Mouse (Mus musculus): ENCODE data around the gene Ttl.

Ttl gene

DNA sequence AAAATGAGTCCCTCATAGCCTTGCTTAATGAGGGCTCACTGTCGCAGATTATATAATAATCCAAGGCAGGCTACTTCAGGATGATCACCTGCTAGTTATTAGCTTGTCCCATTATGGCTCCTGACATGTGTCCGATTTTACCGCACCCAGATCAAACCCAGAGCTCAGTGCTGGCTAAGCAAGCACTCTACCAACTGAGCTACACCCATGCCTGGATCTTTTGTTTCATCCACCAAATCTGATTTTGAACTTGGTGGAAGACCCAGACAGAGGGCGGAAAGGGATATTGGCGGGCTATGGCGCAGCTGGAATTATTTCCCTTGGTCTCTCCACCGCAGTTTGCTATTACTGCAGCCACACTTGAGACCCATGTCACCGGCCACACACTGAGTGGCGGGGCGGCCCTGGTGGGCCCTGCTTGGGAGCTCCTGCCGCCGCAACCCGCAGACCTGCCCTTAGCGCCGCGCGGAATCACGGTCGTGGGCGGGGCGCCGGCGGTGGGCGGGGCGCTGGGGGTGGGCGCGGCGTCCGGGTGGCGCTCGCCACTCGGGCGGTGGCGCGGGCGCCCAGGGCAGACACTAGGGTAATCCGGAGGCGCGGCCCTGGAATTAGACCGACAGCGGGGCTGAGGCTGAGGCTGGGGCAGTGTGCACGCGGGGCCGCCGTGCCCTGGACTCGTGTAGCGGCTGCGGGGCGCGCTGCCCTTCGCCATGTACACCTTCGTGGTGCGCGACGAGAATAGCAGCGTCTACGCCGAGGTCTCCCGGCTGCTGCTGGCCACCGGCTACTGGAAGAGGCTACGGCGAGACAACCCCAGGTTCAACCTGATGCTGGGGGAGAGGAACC, at the start of gene Ttl:
Gene Ttl (plus strand): TSS at position 506 of the 846 bp plus-strand sequence.
- DNase-seq = peak; percentile 80 to 90

DNA sequence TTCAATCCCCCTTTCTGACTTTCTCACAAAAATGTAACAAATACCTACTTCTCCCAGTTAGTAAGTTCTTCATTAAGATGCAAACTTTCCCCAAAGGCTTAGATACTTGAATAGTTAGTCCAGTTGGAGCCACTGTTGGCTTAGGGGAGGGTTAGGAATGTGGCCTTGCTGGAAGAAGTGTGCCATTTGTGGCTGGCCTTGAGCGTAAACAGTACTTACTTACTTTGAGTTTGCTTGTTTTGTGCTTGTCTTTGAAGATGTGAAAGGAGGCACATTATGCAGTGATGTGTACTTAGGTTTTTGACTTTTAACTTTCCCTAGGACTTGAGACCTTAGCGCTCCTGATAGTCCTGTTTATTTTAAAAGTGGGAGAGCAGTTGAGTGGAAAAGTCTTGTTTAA, 45.6 kb upstream of the Ttl start:
- DNase-seq = no peak

DNA sequence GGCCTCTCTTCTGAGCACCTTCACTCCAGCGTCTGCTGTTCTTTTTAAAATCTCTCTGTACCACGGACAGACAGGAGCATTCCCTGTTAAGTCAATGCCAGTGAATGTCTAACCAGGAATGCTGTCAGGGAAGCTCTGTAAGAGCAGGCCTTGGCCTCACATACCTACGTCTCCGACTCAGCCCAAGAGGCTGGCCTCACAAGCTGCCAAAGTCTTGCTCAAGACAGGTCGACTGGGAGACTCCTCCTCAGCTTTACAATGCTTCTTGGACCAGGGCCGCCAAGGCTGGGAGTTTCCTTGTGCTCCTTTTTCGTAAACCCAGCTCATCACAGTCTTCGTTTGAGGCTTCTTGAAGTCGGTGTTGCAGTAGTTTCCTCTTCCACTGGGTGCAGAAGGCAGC, 40.9 kb upstream of the Ttl start:
- DNase-seq = no peak

DNA sequence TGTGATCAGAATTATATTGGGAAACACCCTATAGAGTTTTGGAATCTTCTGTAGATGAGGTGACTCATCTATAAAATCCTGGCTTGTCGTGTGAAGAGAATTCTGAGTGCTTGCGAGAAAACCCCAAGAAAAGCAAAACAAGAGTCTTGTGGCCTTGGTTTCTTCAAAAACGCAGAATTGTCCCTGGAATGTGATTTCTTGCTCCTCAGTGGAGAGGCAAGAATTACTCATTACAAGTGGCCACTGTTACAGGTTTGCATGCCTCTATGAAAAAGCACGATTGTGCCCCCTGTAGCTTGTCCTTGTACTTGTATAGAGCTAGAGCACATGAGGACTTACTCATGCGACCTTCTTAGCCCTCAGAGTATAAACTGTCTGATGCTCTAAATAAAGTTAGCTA, 30.4 kb upstream of the Ttl start:
- DNase-seq = no peak

DNA sequence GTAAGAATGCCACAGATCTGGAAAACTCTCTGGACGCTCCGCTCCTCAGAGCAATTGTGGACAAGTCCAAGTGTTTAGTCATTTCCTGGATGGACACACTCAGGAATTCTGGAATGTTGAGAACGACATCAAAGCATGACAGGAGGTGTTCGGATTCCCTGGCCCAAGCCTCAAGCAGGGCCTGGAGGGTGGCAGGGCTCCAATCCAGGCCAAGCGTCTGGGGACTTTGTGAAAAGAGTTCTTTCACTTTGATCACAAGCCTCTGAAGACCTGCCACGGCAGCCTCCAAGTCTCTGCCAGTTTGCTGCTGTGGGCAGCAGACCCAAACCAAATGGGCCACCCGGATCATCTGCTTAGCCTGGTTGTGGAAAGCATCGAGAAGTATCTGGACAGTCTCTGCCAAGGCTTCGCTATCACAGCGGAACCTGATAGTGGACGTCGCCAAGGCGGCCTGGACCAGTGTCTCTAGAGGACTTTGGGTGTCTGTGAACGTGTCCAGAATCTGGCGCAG, 27.3 kb upstream of the Ttl start:
- no peak for DNase-seq

DNA sequence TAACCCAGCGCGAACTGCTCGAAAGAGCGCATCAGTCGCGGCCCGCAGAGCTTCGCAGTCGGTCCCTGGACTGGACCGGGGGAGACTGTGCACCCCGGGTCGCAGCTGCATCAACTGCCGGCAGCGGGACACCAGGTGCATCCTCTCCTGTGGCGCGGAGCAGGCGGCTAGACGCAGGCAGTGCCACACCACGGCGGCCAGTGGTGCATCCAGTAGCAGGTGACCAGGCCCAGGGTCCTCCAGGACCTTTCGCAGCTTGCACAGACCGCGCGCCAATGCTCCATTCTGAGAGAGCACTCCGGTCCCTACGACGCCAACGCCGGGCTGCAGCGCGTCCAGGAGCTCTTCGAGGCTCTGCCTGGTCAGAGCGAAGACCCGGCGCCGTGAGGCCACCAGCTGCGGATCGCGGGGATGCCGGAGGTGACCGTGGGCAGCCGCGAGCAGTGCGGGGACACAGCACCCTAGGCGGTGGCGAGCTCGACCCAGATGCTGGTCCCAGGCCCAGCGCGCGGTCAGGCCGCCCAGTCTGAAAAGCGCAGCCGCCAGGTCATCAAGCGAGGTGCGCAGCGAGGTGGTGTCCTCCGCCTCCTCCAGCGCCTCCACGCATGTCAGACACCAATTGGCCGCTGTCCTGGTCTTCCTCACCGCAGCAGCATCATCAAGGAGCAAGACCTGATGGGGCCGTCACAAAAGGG, 26.7 kb upstream of the Ttl start:
- peak in 1 of 2 experiments; percentile 33 for DNase-seq

DNA sequence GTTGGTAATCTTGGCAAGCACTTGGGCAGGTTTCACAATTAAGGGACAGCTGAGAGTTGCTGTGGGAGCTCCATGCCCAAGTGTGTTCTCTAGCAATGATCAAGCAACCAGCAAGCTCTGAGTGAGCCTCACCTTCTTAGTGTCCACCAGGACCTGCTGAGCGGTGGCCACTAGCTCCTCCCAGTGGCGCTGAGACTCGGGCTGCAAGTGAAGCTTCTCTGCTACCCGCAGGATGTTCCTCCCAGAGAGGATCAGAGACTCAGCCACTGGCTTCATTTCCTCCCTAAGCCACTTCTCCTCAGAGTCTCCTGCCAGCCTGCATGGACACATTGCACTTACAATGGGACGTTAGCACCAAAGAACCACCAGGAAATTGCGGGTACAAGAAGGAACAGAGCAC, 25.2 kb upstream of the Ttl start:
- DNase-seq = peak; percentile 17 to 46

DNA sequence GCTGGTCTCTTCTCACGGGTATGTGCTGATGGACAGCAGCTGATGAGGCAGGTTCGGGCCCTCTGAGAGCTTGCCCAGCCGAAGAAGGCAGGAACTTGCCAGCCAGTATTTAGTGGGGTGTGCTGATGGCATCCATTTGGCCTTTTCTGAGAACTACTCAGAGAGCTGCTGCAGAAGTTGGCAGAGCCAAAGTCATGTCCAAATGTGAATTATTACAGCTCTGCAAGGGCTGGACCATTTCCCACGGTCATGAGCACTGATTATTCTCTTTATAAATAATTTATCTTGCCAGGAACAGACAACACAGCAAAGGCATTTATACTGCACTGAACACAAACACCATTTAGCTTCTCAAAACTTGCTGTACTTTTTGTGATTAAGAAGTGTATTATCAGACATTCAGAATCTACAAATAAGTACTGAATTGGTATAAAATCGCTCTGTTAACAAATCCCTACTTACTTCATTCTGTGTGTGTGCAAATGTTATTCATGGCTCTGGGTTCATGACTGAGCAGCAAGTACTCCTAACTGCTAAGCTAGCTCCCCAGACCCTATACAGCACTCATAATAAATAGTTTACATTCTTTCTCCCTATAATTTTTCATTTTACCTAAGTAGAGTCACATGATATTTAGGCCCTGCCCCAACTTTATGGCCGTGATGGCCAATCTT, 19.4 kb upstream of the Ttl start:
- DNase-seq = no peak

DNA sequence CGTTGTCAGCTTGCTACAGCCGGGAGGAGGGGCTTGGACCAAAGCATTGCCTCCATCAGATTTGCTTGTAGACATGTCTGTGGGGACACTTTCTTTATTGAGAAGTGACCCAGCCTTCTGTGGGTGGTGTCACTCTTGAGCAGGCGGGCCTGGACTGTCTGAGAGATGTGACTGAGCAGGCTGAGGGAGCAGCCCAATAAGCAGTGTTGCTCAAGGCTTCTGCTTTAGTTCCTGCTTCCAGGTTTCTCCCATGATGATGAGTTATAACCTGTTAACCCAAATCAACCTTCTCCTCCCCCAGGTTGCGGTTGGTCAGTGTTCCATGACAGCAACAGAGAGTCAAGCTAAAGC, 18.9 kb upstream of the Ttl start:
- no peak for DNase-seq

DNA sequence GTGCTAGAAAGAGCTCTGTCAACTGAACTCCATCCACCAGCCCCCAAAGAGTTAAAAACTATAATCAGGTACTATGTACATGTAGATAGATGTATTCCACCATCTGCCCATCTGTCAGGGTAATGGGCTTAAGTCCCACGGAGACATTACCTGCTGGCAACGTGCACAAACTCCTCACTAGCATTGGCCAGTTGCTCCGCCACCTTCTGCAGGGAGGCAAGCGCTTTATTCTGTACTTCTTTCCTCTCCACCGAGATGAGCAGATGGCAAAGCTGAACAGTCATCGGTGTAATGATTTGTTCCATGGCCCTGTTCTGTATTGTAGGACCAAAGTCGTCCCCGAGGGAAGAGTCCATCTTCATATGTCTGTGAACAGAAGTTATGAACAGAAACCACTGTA, 17.9 kb upstream of the Ttl start, which contains the start of gene Vinac1:
Gene Vinac1 (minus strand): TSS at position 362 of the 400 bp plus-strand sequence.
- no peak for DNase-seq

DNA sequence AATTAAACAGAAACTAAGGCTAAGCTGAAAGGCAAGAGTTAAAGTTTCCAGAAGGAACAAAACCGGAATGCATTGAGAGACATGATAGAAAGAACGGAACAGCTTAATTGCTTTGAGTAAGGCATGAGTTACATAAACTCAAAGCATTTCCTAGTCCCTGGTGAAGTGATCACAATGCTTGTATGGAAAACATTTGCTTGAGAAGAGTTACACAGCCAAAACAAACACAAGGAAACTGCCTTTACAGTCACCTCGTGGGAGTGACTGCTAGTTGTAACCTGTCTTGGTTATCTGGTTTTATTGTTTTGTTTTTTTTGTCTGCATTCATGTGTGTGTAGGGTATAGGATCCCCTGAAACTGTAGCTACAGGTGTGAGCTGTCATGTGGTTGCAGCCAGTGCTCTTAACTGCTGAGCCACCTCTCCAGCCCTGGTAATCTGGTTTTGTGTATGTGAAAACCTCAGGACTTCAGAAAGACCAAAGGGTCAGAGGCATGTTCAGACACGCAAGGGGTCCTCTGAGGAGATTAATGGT, 13.2 kb upstream of the Ttl start:
- DNase-seq = no peak

DNA sequence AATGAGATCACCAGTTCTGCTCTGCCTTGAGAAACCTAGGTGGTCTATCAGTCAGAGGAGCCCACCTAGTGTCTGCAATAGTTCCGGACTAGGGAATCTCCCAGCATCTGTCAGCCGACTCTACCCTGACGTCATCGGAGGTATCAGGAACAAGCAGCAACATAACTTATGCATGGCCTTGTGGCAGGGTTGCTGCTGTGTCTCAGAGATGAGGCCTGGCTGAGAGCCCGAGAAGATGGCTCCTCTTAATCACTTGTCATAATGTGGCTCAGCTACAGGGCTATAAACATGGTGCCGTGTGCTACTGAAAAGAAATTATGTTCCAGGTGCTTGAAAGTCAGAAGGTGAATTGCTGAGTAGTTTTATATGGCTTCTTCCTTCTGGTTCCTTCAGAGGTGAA, 10.0 kb upstream of the Ttl start:
- DNase-seq = no peak

DNA sequence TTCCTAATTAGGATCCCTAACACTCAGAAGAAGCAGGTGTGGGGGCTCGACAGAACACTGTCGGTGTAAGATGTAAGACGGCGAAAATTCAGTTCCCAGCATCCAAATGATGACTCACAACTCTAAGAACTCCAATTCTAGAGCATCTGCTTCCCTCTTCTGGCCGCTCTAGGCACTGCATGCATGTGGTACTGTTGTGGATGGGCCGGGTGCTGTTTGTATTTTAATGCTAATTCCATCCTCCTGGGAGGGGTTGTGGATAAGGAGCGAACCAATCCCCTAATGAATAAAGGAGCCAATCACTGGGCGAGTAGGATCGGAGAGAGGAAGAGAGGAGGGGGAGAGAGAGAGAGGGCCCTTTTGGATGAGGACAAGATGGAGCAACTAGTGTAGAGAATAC, 9.1 kb upstream of the Ttl start:
- DNase-seq = peak in 1 of 2 experiments; percentile 45

DNA sequence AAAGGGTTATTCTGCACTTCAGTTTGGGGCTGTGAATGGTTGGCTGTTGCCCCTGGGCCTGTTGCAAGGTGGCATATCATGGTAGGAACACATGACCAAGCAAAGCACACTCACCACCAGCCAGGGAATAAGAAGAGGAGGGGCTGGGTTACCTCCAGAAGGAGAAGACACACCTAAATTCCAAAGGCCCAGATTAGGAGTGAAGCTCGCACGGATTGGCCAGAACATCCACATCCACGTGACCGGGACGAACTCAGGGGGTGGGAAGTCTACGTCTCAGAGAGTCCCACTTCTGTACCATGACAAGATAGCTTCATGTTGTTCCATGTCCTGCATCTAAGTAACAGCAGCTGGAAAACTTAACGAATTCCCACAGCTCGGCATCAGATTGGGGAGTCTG, 8.5 kb upstream of the Ttl start:
- DNase-seq = no peak

DNA sequence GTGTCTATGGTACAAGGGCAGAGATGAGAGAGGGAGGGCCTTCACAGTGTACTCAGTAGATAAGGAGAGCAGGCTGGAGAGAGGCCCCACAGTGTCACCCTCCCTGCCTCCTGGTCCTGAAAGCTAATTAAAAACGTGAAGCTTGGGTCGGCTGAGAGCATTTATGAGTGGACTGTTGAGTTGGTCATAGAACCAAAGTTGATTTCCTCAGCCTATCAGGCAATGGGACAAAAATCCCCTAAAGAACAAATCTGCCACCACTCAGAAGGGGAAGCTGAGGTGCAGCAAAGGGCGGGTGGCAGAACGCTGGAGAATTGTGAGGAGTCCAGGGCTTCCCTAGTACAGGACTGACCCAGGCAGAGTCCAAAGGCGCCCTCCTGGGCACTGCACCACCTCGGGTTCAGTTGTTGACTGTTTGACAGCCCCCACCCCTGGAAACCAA, 7.8 kb upstream of the Ttl start:
- no peak for DNase-seq

DNA sequence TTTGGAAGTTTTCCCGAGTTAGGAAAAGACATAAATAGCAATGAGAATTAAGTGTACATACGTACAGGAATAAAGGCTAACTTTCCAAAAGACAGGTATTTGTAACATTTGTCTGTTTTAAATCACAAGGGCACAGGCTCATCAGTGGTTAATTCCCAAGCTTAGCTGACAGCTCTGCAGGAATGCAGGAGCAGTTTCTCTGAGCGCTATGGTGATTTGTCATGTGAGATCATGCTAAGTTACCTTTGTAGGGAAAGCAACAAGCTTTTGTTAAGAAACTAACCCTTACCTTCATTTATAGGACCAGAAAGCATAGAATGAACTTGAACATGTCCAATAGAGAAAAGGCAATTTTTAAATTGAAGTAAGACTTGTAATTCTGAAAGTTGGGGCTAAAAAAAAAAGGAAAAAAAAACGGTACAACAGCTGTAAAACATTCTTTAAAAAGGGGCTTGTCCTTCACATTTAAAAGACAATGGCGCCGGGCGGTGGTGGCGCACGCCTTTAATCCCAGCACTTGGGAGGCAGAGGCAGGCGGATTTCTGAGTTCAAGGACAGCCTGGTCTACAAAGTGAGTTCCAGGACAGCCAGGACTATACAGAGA, 4.2 kb upstream of the Ttl start:
- no peak for DNase-seq

DNA sequence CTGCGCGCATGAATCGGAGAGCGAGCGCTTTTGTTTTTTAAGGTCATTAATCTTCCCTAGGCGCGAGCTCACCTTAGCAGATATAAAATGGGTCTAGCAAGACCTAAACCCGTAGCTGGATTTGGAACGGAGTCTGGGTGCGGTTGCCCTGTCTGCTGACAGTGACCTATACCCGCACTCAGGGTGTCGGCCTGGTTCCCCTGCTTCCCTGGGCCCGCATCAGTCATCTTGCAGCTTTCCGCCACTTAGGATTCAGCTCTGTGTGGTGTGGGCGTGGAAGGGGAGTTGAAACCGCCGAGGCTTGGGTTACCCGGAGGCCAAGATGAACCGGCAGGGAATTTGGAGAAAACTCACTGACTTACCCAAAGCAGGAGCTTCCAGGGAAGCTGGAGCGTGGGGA, 584 bp downstream of the Ttl start:
- DNase-seq = peak; percentile 48 to 67

DNA sequence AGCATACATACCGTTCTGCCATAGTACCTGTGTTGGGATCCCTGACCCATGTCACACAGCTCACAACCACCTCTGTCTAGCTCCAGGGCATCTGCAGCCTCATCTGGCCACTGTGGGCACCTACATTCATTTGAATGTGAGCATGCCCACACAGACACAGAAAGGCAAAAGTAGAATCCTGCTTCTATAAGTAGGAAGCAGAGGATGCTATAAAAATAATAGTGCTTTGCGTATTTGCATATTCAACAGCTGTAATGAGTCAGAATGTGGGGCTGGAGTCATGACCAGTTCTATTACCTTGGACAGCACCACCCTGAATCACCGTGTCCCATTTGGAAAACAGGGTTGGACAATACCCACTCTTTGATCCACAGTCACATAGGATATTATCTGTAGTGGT, 4.6 kb downstream of the Ttl start:
- no peak for DNase-seq

DNA sequence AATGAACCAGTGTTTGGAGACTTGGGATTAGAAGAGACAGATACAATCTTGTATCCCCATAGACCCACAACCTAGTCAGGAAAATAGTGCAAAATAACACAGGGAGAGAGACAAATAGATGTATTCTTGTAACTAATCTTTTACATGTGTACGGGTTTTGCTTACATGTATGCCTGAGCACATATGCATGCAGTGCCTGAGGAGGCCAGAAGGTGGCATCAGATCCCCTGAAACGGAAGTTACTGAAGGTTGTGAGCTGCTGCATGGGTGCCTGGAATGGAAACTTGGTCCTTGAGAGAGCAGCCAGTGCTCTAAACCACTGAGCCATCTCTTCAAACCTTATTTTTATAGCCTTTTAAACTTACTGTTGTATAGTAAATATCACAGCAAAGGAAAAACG, 12.6 kb downstream of the Ttl start:
- peak in 1 of 2 experiments; percentile 48 for DNase-seq

DNA sequence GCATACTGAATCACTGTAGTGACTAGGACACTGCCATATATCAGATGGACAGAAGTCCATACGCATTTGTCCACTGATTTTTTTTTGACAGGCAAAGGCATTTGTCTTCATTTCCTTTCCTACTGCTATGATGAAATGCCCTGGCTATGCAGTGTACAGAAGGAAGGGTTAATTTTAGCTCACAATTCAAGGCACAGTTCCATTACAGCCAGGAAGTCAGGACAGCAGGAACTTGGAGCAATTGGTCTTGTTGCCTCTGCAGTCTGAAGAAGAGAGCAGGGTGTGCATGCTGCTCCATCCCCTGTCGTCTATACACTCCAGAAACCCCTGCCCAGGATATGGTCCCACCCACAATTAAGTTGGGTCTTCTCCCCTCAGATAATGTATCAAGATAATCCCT, 13.5 kb downstream of the Ttl start:
- DNase-seq = no peak

DNA sequence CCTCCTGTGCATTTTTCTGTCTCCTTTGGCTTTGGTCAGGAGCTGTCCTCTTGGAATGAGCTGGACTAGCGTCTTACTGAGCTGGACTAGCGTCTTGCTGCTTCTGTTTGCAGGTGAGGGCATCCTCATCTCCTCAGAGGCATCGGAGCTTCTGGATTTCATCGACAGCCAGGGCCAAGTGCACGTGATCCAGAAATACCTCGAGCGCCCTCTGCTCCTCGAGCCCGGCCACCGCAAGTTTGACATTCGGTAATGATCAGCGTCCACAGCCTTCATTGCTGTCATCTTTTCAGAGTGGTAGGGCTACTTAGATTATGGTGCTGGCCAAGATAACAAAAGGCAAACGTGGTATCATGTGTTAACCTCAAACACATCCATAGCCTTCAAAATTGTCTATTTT, 15.4 kb downstream of the Ttl start:
- no peak for DNase-seq

DNA sequence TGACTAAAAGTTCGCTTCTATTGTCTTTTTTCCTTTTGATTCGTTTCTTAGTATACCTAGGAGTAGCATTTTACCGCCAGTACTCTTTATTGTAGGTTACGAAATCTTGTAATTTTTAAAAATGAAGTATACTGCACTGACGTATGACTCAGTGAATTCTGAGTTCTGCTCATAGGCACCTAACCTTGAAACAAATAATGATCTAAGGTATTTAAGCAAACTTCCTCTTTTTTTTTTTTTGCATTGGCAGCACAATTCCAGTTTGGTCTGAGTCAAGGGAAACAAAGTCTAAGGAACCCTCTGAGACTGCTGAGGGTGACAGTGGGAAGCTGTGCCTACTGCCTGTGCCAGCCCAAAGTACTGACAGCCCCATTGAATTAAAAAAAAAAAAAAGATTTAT, 17.8 kb downstream of the Ttl start:
- no peak for DNase-seq

DNA sequence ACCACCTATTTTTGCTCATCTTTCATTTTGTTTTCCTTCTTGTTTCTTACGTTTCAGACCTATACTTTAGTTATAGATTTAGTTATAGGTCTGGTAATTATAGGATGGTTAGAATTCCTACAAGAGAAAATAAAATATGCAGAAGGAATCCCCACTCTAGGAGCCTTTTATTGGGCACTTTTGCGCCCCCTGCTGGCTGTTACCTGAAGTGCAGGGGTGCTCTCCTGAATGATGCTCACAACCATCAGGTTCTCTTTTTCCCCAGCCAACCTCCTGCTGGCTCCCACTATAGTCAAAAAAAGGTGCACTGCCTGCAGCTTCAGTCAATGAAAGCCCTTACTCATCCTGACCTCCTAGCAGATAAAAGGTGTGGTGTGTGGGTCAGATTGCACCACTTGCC, 19.2 kb downstream of the Ttl start:
- DNase-seq = peak in 1 of 2 experiments; percentile 38
